Mouse (Mus musculus) liver, embryonic 14.5 days (tissue): ENCODE measurements at regions not wholly inside any gene's neighbourhood (a gene's known extent, or its start where the extent isn't known, plus 50 kb on each side); places are given as distances from the start of the nearest gene placed in this dataset.

Source experiments
- CTCF ChIP-seq: IDR thresholded peaks from 2 replicates; pipeline ENCODE4 v1.5.1; 2016; ENCODE audit warnings: antibody characterized with exemption, low read depth, control low read depth
- EP300 ChIP-seq: IDR thresholded peaks from 2 replicates; pipeline ENCODE4 v1.6.1; 2016; ENCODE audit warnings: antibody characterized with exemption, low read depth

DNA sequence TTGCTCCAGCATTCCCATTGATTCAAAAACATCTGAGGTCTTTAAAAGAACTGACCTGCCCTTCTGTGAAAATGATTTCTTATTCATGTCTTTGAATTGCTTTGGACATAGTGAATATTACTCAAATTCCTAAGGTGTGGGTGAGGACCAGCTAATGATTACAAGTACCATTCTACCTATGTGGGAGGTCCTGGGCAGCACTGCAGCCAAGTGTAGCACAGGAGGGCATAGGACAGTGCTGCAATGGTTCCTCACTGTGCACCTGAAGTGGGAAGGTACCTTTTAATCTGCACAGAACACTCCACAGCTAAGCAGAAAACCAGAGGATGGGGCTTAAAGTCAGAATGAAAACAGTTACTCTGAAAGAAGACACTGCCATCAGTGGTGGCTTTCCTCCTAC lies 474.8 kb upstream of the Camk1g start:
- no peak for TF ChIP-seq CTCF
- no peak for TF ChIP-seq EP300
